Mouse (Mus musculus): ENCODE data around the gene Rasl10a.

- no peak for TF ChIP-seq POLR2A (IDR thresholded peaks at IDR 0.05; ENCODE audit: control insufficient read depth, low read depth, low read length)
- no peak for TF ChIP-seq CTCF (IDR thresholded peaks at IDR 0.05; ENCODE audit: control insufficient read depth, insufficient read depth, insufficient replicate concordance, low read depth, low read length)
These were observed 1.7 kb upstream of the Rasl10a start for GRCm38 (mm10) chr11:5055945-5056938.
